Mouse (Mus musculus) CD8-positive naive resting alpha-beta T cell, adult 2 months (primary cell): ENCODE measurements around the gene Sept7.
"Not testable (repeated sequence)": the region's sequence is repeated elsewhere in the genome, so short reads cannot be mapped to it uniquely, and the experiment has no call there.

Experiments used
- DNase-seq, 2 experiments: peaks; one replicate each; pipeline ENCODE4 v3.0.0; 2022; ENCODE audit warnings: low read depth in 2 of 2, low spot score in 2 of 2

Sept7 gene

GRCm38 (mm10) chr9:25252283-25252726 is at the start of gene Sept7:
TSS of gene Sept7 (plus strand) at chr9:25252439.
- peak; percentile 98 to 99 for DNase-seq

- no peak for DNase-seq
Measured at GRCm38 (mm10) chr9:25208087-25208803, 44.0 kb upstream of the Sept7 start.

GRCm38 (mm10) chr9:25212309-25213163 is 39.7 kb upstream of the Sept7 start:
- no peak for DNase-seq

GRCm38 (mm10) chr9:25213164-25213557 is 39.1 kb upstream of the Sept7 start:
- no peak for DNase-seq

GRCm38 (mm10) chr9:25215411-25215810 is 36.8 kb upstream of the Sept7 start:
- no peak for DNase-seq

- DNase-seq, result no peak
Measured at GRCm38 (mm10) chr9:25216210-25216609, 36.0 kb upstream of the Sept7 start.

GRCm38 (mm10) chr9:25218954-25219353 is 33.3 kb upstream of the Sept7 start:
- DNase-seq, result no peak

GRCm38 (mm10) chr9:25219882-25220281 is 32.4 kb upstream of the Sept7 start:
- DNase-seq, result no peak

- no peak for DNase-seq
Measured at GRCm38 (mm10) chr9:25224959-25225358, 27.3 kb upstream of the Sept7 start.

GRCm38 (mm10) chr9:25229740-25230139 is 22.5 kb upstream of the Sept7 start:
- DNase-seq, result no peak

- no peak for DNase-seq
Measured at GRCm38 (mm10) chr9:25230213-25231039, 21.8 kb upstream of the Sept7 start.

GRCm38 (mm10) chr9:25241065-25241464 is 11.2 kb upstream of the Sept7 start:
- DNase-seq, result no peak

GRCm38 (mm10) chr9:25241783-25242182 is 10.5 kb upstream of the Sept7 start:
- DNase-seq, result not testable (repeated sequence)

- DNase-seq, result no peak
Measured at GRCm38 (mm10) chr9:25242266-25242665, 10.0 kb upstream of the Sept7 start.

GRCm38 (mm10) chr9:25243926-25244657 is 8.1 kb upstream of the Sept7 start:
- no peak for DNase-seq

GRCm38 (mm10) chr9:25245125-25245524 is 7.1 kb upstream of the Sept7 start:
- DNase-seq, result no peak

- DNase-seq, result no peak
Measured at GRCm38 (mm10) chr9:25246508-25246907, 5.7 kb upstream of the Sept7 start.

- no peak for DNase-seq
Measured at GRCm38 (mm10) chr9:25251174-25251573, 1.1 kb upstream of the Sept7 start.

- DNase-seq, result no peak
Measured at GRCm38 (mm10) chr9:25251611-25252282, 492 bp upstream of the Sept7 start.
